Mouse (Mus musculus): ENCODE results near the gene Zfp950. TPM values are rescaled to one million over a fixed set of nuclear protein-coding genes. Genes with fewer than 3 reads are reported as not detected.
"Not testable (repeated sequence)": the region's sequence is repeated elsewhere in the genome, so short reads cannot be mapped to it uniquely, and the experiment has no call there.

Zfp950 gene
- 10 to 100 TPM; 37.7 to 43.6 TPM for total RNA-seq (2021)
- long read RNA-seq, experiment 1, partial matches to known transcripts = 0 of 5 reads
- long read RNA-seq, experiment 1, other reads (novel, unspliced or antisense) = 3 of 5 reads
- long read RNA-seq, experiment 2, full-length matches to known transcripts = 11 of 14 reads
- long read RNA-seq, experiment 2, partial matches to known transcripts = 0 of 14 reads
- long read RNA-seq, experiment 2, other reads (novel, unspliced or antisense) = 3 of 14 reads

DNA sequence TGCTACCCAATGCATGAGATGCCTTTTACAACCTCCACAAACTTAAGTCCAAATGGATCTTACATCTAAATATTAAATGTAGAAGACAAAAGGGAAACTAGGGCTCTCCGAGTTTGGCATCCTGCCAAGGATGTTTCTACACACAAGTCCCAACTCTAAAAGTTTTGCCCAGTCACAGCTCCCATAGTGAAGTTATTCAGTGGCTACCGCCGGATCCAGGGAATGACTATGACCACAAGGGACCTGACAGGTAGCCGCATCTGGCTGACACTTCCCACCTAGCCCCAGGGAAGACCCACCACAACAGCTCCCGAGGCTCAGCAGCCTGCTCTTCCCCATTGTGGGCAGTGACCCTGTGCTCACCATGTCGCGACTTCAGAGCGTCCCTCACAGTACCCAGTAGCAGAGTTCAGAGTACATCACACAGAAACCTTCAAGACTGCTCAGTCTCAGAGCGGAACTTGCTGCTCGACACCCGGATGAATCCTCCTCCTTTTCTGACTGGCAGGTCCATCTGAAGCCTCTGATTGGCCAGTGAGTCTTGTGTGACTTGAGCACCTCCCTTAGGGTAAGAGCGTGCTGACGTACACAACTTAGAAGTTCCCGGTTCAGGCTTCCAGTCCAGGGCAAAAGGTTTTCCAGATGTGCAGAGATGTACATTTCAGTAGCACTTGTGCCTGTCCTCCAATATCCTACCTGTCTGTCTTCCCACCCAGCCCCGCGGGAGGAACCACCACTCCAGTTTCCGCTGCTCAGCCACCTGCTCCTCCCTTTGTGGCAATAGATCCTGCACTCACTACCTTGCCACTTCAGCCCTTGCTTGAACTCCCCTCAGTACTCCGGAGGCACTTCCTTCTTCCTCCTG, at the start of gene Zfp950:
Gene Zfp950 (minus strand): TSS at position 499 of the 865 bp plus-strand sequence.
- peak; percentile 63 to 64 for DNase-seq (ENCODE audit: low spot score in 2 of 2)

DNA sequence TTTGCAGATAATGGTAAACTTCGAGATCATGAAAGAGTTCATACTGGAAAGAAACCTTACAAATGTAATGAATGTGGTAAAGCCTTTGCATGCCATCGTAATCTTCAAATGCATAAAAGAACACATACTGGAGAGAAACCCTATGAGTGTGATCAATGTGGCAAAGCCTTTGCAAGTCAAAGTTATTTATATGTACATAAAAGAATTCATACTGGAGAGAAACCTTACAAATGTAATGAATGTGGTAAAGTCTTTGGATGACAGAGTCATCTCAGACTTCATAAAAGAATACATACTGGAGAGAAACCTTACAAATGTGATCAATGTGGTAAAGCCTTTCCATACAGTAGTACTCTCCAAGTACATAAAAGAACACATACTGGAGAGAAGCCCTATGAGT, 43.0 kb upstream of the Zfp950 start, which contains the start of gene Gm6020:
Gene Gm6020 (plus strand): TSS at position 301 of the 400 bp plus-strand sequence.
- DNase-seq (ENCODE audit: low spot score in 2 of 2) = not testable (repeated sequence)

DNA sequence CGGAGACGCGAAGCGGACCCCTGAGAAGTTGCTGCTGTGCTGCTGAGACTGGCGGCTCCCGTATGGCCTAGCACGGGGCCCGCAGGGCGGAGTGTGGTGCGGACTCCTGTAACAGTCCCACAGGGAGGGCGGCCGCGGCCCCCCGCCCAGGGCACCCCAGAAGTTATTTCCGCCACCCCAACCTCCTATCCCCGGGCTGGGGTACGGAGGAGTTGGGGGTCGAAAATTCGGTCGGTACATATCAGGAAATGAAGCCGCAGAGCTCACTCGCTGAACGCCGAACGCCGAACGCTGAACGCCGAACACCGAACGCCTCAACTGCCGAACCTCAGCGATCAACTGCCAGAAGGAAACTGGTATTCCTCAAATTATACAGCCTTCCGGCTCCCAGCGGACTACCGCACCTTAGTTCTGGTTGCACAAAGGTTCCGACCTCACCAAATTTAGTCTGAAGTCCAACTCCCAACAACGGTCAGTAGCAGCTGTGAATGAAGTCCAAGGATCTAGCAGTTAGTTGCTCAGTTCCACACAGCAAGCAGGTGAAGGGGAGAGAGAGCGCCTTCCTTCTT, 35.2 kb upstream of the Zfp950 start, which contains the start of gene Gm7102:
Gene Gm7102 (minus strand): TSS at position 554 of the 569 bp plus-strand sequence.
- DNase-seq (ENCODE audit: low spot score in 2 of 2) = no peak

DNA sequence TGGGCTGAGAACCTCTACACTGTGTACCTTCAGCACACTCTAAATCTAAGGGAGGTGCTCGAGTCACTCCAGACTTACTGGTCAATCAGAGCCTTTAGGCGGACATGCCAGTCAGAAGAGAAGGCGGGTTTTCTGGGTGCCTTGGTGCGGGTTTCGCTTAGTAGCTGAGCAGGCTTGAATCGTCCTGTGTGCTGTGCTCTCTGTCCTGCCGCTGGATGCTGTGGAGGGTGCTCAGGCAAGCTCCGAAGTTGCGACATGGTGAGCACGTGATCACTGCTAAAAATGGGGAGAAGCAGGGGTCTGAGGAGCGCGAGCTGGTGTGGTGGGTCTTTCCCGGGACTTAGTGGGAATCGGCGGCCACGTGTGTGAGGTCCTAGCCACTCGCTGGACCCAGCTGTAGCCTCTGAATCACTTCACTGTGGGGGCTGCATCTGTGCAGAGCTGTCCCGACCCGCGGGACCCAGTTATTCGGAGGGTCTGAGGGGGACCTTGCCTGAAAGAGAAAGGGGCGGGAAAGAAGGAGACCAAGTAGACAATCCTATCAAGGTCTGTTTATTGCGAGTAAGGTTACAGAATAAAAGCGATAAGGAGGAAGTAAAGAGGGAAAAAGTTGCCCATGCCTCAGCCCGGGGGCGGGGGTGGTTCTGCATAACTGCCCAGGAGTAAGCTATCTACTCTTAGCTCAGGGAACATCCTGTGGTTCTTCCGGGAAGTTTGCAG, 11.2 kb upstream of the Zfp950 start:
- DNase-seq (ENCODE audit: low spot score in 2 of 2) = no peak

DNA sequence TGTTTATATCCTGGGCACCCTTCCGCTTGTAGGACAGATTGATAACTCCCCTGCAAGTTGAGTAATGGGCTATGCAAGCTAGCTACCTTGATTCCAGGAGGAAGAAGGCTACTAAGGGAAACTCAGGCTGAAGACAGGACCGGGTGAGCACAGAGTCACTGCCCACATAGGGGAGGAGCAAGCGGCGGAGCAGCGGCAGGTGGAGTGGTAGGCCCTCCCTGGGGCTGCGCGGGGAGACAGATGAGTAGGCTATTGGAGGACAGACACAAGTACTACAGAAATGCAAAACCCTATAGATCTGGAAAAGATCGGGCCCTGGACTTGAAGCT, 10.7 kb upstream of the Zfp950 start:
- DNase-seq (ENCODE audit: low spot score in 2 of 2) = peak in 1 of 2 experiments; percentile 26

DNA sequence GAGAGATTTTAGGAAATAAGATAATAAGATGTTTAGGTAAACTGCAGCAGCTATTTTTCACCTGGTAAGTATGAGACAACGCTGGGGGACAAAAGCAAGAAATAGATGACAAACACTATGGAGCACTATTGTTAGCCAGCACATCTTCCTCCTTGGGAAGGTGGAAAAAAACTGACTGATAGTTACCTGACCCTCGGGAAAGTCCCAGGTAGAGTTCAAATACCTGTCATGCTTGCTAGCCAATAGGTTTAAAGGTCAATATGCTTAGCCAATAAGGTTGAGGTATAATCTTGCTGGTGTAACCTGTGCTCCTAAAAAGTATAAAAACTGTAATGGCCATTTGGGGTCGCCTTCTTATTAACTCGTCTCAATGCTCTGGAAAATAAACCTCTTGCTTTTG, 659 bp upstream of the Zfp950 start:
- no peak for DNase-seq (ENCODE audit: low spot score in 2 of 2)

DNA sequence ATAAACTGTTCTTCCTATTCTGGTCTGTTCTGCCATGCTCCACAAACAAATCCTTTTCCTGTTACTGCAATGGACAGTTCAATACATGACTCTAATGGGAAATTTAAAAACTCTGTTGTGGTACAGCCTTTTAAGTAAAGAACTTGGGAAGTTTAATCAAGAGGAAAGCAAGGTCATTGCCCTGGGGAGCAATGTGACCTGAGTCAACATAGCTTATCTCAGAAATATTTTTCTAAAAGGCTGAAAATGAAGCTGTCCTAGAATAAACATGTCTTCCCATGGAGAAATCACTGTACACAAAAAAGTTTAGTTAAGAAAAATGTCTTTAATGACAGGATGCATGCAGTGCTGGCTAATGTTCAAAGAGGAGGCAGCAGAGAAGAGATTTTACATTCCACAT, 2.0 kb downstream of the Zfp950 start:
- DNase-seq (ENCODE audit: low spot score in 2 of 2) = no peak

DNA sequence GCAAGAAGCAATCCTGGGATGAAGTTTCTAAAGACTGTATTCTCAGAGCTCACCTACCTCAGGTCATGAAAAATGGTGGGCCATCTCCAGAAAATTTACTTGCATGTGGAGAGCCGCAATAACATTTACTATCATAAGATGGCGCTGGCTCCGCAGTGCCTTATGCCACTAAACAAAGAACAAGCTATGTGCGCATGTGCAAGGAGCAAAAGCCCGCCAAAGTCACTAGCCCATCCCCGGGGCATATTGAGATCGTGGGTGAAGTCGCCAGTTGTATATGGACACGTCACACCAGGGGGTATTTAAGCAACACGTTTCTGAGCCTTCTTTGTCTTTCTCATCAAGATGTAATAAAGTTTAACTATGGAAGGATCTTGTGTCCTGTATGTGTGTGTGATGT, 9.5 kb downstream of the Zfp950 start:
- no peak for DNase-seq (ENCODE audit: low spot score in 2 of 2)

DNA sequence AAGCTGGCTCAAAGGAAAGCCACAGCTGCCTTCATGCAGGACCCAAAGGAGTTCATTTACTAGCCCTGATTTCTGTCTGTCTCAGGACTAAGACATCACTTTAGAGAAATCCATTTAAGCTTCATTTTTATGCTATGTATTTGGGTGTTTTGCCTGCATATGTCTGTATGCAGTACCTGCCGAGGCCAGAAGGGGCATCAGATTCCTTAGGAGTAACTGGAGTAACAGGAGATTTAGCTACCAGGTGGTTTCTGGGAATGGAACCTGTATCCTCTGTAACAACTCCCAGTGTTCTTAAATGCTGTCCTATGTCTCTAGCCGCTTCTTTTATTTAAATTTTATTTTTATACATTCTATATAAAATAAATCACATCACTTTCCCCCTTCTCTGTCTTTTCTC, 30.5 kb downstream of the Zfp950 start:
- no peak for DNase-seq (ENCODE audit: low spot score in 2 of 2)

DNA sequence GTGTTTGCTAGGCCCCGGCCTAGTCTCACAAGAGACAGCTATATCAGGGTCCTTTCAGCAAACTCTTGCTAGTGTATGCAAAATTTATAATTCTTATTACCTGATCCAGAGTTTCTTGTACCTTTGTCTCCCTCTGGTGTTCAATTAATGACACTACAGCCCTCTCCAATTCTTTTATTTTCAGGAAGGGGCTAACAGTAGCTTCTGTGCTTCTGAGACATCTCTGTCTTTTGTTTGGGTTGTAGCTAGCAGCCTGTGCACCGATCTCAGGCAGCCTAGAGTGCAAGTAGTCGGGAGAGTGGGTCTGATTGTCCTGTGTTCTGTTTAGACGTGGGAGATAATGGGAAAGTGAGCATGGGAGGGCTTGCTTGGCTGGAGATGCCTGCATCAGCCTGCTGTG, 42.9 kb downstream of the Zfp950 start:
- no peak for DNase-seq (ENCODE audit: low spot score in 2 of 2)

DNA sequence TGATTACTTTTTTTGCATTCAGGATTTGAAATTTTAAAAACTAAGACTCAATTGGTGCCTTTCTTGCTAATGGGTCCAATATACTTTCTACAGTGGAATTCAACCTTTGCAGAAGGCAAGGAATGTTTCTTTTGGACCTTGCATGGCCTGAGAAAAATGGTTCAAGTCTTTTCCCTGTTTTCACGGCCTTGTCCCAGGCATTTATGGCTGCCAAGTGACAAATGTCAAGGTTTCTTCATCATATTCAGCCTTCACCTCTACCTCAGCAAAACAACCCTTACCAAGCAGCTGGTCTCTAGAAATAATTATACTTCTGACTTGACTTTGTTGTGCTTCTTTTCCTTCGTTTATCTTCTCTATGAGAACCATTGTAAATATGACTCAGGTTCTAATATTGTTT, 43.9 kb downstream of the Zfp950 start:
- no peak for DNase-seq (ENCODE audit: low spot score in 2 of 2)

DNA sequence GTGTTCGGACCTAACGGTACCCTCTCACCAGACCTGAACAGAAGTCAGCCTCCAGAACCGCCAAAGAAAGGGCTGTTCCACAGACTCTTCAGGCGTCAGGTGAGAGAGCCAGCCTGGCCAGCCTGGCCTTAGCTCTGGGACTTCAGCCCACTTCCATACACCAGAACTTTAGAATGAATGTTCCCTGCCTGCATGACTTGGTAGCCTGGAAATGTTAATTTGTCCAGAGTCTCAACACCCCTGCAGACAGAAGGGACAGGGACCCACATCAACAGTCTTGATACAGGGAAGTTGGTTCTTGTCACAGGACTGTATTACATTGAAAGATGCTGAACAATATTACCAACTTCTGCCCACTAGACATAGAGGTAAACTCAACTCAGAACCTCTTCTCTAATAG, 50.1 kb downstream of the Zfp950 start:
- no peak for DNase-seq (ENCODE audit: low spot score in 2 of 2)

DNA sequence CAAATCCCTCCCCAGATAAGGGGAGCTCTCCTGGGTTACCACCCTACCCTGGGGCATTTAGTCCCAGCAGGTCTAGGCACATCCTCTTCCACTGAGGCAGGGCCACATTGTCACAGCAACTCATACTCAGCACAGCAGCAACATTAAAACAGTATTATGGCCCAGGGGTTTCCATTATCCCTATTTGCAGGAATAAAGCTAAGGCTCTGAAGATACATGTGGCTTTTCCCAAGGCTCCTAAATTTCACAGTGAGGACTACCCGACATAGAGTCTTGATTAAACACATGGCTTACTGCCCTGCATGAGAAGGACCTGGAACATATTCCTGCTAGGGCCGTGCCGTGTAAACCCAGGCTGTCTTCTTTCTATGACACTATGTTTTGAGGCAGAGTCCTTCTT, 51.6 kb downstream of the Zfp950 start:
- DNase-seq (ENCODE audit: low spot score in 2 of 2) = no peak

DNA sequence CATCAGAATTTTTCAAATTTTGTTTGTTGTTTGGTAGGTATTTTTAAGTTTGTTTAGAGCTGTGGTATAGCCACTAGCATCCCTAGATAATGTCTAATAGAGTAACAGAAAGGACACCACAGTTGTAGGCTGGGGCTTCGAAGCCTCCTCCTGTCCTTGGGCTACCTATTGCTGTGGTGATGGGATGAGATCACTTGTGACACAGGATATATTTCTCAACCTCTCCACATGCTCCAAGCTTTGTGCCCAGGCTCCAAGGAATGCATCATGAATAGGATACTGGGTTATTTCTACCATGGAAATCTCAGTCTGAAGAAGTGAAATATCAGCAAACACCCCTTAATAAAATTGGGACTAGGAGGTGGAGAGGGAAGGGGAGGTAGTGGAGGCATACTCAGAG, 52.9 kb downstream of the Zfp950 start:
- no peak for DNase-seq (ENCODE audit: low spot score in 2 of 2)

DNA sequence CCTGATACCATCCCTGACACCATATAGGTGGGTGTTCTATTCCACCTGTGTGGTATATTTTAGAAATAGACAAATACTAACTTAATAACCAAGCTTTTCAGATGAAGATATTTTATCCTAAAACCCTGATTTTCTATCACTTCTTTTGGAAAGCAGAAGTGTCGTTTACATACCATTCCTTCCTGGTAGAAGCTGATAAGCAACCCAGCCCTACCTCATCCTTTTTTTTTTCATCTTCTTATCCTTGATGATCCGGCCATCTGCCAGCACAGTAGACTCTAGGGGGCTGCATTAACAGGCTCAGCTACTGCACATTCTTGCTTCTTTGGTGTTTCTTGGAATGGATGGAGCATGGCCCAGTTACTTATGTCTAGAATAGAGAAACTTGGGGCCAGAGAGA, 55.4 kb downstream of the Zfp950 start:
- no peak for DNase-seq (ENCODE audit: low spot score in 2 of 2)

DNA sequence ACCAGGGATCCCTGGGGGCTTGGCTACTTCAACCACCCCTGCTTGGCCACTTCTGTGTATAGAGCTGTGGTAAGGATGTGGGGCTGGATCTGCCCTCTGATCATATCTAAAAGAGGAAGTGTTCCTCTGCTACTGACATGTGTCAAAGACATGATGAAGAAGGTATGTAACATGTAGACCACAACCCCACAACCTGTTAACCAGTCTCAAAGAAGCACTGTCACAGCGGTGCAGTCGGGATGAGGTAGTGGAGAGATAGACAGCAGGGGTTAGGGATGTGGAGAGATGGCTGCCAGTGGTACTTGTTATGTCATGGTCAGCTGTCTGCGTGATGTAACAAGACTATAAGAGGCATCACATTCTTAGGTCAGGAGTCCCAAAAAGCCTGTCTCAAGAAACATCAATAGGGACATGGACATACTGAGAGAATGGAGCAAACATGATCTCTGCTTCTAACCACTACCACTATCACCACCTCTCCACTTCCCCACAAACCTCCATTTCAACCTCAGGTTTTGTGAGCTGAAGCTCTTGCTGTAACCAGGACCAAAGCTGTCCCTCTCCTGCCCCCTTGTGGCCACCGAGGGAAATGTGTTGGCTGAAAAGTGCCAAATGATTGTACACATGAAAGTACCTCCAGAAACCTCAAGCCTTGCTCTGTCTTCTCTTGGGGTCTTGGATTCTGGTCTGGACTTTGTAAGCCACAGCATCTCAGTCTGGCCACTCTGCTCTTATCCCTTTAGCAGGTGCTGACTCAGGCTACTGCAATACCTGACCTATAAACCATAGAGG, 56.3 kb downstream of the Zfp950 start:
- peak; percentile 92 to 93 for DNase-seq (ENCODE audit: low spot score in 2 of 2)

DNA sequence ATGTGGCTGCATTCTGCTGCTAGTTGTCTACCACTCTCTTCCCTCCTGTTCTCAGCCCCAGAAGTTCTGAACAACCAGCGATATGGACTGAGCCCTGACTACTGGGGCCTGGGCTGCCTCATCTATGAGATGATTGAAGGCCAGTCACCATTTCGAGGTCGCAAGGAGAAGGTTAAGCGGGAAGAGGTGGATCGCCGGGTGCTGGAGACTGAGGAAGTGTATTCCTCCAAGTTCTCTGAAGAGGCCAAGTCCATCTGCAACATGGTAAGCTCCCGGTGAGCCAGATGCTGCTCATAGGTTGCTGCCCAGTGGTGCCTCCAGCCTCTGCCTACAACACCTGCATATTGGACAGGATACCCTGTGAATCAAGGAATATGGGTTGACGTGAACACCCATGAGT, 57.6 kb downstream of the Zfp950 start:
- no peak for DNase-seq (ENCODE audit: low spot score in 2 of 2)

DNA sequence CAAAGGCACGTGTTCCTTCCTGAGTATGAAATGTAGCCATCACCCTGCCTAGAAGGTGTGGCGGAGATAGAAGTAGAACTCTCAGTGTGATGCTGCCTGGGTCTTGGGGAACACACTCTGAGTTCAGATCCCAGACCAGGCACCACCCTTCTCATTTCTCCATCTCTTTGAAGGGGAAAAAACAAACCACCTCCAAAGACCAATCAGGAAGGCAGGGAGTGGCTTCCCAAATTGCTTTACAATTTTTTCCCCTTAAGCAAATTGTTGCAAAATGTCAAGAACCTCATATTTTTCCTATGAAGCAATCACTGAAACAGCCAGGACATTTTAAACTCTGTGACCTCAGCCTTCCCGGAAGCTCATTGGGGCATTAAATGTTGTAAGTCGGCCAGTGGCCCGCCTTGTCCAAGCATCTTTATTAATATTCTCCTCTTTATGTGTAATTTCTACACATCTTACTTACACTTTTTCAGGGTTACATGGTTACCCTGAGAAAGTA, 60.3 kb downstream of the Zfp950 start:
- no peak for DNase-seq (ENCODE audit: low spot score in 2 of 2)

DNA sequence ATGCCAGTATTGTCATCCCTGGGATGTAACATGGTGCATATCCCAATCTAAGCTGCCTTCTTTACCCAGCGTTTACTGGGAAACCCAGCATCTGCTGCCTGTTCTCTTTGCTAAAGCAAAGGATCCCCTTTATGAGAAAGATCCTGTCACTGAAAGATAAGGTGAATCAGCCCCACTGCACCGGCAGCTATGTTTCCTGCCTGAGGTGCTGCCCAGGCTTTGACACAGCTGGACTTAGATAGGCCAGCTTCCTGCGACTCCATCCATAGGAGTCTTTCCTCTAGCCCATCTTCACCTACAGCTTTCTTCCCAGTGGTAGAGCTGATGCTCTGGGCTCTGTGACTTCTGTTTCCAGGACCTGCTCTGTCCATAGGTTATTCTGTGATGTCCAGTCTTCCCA, 62.0 kb downstream of the Zfp950 start:
- no peak for DNase-seq (ENCODE audit: low spot score in 2 of 2)

DNA sequence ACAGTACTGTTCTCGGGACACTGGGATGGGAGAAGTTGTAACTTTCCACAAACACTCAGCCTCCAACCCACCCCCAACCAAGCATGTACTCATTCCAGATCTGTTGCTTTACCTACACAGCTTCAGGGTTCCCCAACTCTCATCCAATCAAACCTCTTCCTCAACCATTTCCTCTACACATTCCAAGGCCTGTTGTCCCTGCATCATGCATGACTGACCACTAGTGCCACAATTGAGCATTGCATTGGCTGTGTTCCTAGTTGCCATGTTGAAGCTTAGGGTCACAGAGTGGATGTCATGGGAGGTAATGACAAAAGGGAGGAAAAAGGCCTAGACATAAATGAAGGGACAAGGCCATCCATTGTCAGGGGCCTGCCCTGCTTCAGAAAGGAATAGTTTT, 75.6 kb downstream of the Zfp950 start:
- DNase-seq (ENCODE audit: low spot score in 2 of 2) = no peak

DNA sequence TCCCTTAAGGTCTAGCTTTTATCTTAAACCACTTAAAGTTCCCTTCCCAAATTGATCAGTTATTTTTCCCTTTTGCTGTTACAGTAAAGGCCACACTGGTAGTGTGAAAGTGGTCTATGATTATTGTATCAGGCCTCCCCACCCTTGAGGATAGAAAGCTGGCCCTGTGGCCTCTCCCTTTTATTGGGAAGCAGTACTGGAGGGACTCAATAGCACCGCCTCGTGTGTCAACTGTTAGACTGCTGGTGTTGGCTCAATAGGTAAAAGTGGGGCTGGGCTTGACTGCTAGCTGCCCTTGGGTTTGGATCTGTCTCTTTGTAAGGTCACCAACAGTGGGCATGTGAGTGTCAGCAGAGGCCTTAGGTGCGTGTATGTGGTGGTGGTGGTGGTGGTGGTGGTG, 76.3 kb downstream of the Zfp950 start:
- no peak for DNase-seq (ENCODE audit: low spot score in 2 of 2)

All from adrenal gland, adult 18-20 months (tissue).